Mouse (Mus musculus): ENCODE measurements around the gene Fam186b. TPM values are rescaled to one million over a fixed set of nuclear protein-coding genes. Genes with fewer than 3 reads are reported as not detected.
A peak's percentile ranks its signal among the peaks of the same experiment; 100 is the strongest.

The Fam186b gene
- polyA plus RNA-seq, 1 experiment from 2014 or later = 0.11 TPM

GRCm38 (mm10) chr15:99285189-99285535, 10.5 kb downstream of the Fam186b start:
- WGBS = 55% methylated on average over 8 of the region's 8 CpGs
- Histone ChIP-seq H3K9me3 (replicated peaks; ENCODE audit: control insufficient read depth, low read length) (no peaks in the 10 kb centered on the region), H3K4me2 (ENCODE audit: low read length) (no peak overlapping the region), H3K4me1 (ENCODE audit: control insufficient read depth, insufficient read depth, low read length) (no peaks in the 10 kb centered on the region), H3K36me3 (ENCODE audit: control insufficient read depth, insufficient read depth, low read length) (no peaks in the 10 kb centered on the region), H3K27ac (ENCODE audit: low read depth, low read length) (no peak overlapping the region), H3K9ac (ENCODE audit: low read length) (no peak overlapping the region), H3K4me3 (ENCODE audit: low read depth, low read length) (no peak overlapping the region), H3K27me3 (replicated peaks; ENCODE audit: control insufficient read depth, insufficient read depth, low read length) (no peaks in the 10 kb centered on the region)
- no peak for ATAC-seq
- DNase-seq (ENCODE audit: low spot score) = no peak

DNA sequence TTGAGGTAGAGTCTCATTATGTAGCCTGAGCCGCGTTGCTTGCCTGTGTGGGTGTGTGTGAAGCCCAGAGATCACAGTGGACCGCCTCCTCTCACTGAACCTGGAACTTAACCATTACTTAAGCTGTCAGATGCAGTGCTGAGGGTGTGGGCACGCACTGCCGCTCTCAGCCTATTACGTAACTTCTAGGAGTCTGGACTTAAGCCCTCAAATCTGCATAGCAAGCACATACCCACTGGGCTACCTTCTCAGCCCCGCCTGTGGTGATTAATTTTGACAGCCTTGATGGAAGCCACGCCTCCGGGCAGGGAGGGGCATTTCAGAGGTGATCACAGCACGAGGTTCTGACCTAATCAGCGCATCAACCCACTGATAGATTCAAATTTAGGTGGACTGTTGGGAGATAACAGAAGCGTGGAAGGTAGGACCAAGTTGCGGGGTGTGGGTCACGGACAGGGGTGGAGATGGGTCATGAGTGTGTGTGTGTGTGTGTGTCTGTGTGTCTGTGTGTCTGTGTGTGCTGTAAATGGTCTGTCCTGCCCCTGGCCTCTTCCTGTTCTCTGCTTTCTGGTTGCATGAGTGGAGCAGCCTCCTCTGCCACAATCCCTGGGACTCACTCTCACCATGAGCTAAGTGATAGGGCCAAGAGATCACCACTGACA, 11.0 kb downstream of the Fam186b start:
- Histone ChIP-seq H3K9ac (ENCODE audit: low read length) (no peak overlapping the region), H3K4me1 (ENCODE audit: control insufficient read depth, insufficient read depth, low read length) (no peaks in the 10 kb centered on the region), H3K4me3 (ENCODE audit: low read depth, low read length) (no peak overlapping the region), H3K9me3 (replicated peaks; ENCODE audit: control insufficient read depth, low read length) (no peaks in the 10 kb centered on the region), H3K27ac (ENCODE audit: low read depth, low read length) (no peak overlapping the region), H3K4me2 (ENCODE audit: low read length) (no peak overlapping the region), H3K27me3 (replicated peaks; ENCODE audit: control insufficient read depth, insufficient read depth, low read length) (no peaks in the 10 kb centered on the region), H3K36me3 (ENCODE audit: control insufficient read depth, insufficient read depth, low read length) (no peaks in the 10 kb centered on the region)
- ATAC-seq (no peak), DNase-seq (ENCODE audit: low spot score) (no peak)
- WGBS = 50% methylated on average over 14 of the region's 14 CpGs

- Histone ChIP-seq H3K9ac (ENCODE audit: low read length) (no peak overlapping the region), H3K27ac (ENCODE audit: low read depth, low read length) (no peak overlapping the region), H3K9me3 (replicated peaks; ENCODE audit: control insufficient read depth, low read length) (no peaks in the 10 kb centered on the region), H3K4me3 (ENCODE audit: low read depth, low read length) (no peak overlapping the region), H3K4me2 (ENCODE audit: low read length) (no peak overlapping the region), H3K4me1 (ENCODE audit: control insufficient read depth, insufficient read depth, low read length) (no peaks in the 10 kb centered on the region), H3K36me3 (ENCODE audit: control insufficient read depth, insufficient read depth, low read length) (no peaks in the 10 kb centered on the region), H3K27me3 (replicated peaks; ENCODE audit: control insufficient read depth, insufficient read depth, low read length) (no peaks in the 10 kb centered on the region)
- no peak for DNase-seq (ENCODE audit: low spot score)
- 66% methylated on average over 10 of the region's 10 CpGs for WGBS
- no peak for ATAC-seq
Measured at GRCm38 (mm10) chr15:99283456-99283855, 12.2 kb downstream of the Fam186b start.

DNA sequence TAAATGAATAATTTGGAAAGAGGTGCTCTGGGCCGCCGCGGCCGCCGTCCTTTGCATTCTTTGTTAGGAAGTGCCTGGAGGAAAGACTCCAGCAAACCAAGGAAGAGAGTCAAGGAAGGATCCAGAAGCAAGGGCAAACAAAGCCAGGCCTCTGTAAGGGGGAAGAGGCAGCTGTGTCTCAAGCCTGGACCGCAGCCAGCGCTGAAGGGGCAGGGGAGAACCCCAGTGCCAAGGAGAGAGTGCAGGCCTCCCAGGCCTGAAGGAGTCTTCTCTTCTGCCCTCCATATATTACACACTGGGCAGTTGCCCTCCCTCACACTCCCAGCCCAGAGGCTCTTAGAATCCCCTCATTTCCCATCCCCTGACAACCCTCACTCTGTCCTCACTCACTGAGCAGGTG, 17.4 kb downstream of the Fam186b start:
- Histone ChIP-seq H3K36me3 (ENCODE audit: control insufficient read depth, insufficient read depth, low read length) (no peaks in the 10 kb centered on the region), H3K27me3 (replicated peaks; ENCODE audit: control insufficient read depth, insufficient read depth, low read length) (no peaks in the 10 kb centered on the region), H3K4me3 (ENCODE audit: low read depth, low read length) (no peak overlapping the region), H3K9ac (ENCODE audit: low read length) (no peak overlapping the region), H3K27ac (ENCODE audit: low read depth, low read length) (no peak overlapping the region), H3K4me1 (ENCODE audit: control insufficient read depth, insufficient read depth, low read length) (no peaks in the 10 kb centered on the region), H3K9me3 (replicated peaks; ENCODE audit: control insufficient read depth, low read length) (no peaks in the 10 kb centered on the region), H3K4me2 (ENCODE audit: low read length) (no peak overlapping the region)
- no peak for ATAC-seq
- WGBS = 82% methylated on average over 7 of the region's 7 CpGs
- no peak for DNase-seq (ENCODE audit: low spot score)

GRCm38 (mm10) chr15:99276095-99276494, 19.6 kb downstream of the Fam186b start:
- H3K4me1 ChIP-seq (ENCODE audit: control insufficient read depth, insufficient read depth, low read length) = 0 out of 2 replicates have a peak, but pooled peaks cover 2% of the 10 kb centered on the region
- H3K4me2 ChIP-seq (ENCODE audit: low read length) = no peak overlapping the region
- H3K36me3 ChIP-seq (ENCODE audit: control insufficient read depth, insufficient read depth, low read length) = no peaks in the 10 kb centered on the region
- 88% methylated on average over 8 of the region's 8 CpGs for WGBS
- ATAC-seq = no peak
- H3K27ac ChIP-seq (ENCODE audit: low read depth, low read length) = no peak overlapping the region
- H3K27me3 ChIP-seq (replicated peaks; ENCODE audit: control insufficient read depth, insufficient read depth, low read length) = no peaks in the 10 kb centered on the region
- H3K4me3 ChIP-seq (ENCODE audit: low read depth, low read length) = no peak overlapping the region
- no peak overlapping the region for H3K9ac ChIP-seq (ENCODE audit: low read length)
- H3K9me3 ChIP-seq (replicated peaks; ENCODE audit: control insufficient read depth, low read length) = no peaks in the 10 kb centered on the region
- no peak for DNase-seq (ENCODE audit: low spot score)

DNA sequence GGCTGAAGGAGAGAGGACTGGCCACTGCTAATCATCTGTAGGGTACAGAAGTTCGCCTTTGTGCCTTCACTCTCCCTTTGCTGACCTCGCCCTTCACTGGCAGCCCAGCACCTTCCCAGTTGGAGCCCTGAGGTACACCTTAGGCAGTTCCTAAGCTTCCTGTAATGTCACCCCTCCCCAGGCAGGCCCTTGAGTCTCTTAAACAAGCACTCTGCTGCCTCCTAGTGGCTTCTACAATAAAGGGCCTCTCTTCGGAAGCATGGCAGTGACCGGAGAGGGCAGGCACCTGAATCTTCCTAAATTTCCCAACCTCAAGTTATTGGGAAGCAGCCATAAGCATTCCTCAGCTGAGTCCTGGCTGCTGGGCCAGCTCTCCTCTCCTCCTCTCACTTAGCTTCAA, 30.0 kb downstream of the Fam186b start:
- DNase-seq (ENCODE audit: low spot score) (peak; percentile 91), ATAC-seq (peak; percentile 42; the same call in 1 of the 2 replicates)
- Histone ChIP-seq H3K4me3 (ENCODE audit: low read depth, low read length) (no peak overlapping the region), H3K27ac (ENCODE audit: low read depth, low read length) (no peak overlapping the region), H3K4me1 (ENCODE audit: control insufficient read depth, insufficient read depth, low read length) (no peaks in the 10 kb centered on the region), H3K27me3 (replicated peaks; ENCODE audit: control insufficient read depth, insufficient read depth, low read length) (no peaks in the 10 kb centered on the region), H3K9me3 (replicated peaks; ENCODE audit: control insufficient read depth, low read length) (no peaks in the 10 kb centered on the region), H3K9ac (ENCODE audit: low read length) (no peak overlapping the region), H3K36me3 (ENCODE audit: control insufficient read depth, insufficient read depth, low read length) (no peaks in the 10 kb centered on the region), H3K4me2 (ENCODE audit: low read length) (no peak overlapping the region)
- WGBS = 21% methylated on average over 4 of the region's 4 CpGs

- Histone ChIP-seq H3K27ac (ENCODE audit: low read depth, low read length) (no peak overlapping the region), H3K4me2 (ENCODE audit: low read length) (no peak overlapping the region), H3K27me3 (replicated peaks; ENCODE audit: control insufficient read depth, insufficient read depth, low read length) (no peaks in the 10 kb centered on the region), H3K9me3 (replicated peaks; ENCODE audit: control insufficient read depth, low read length) (no peaks in the 10 kb centered on the region), H3K4me1 (ENCODE audit: control insufficient read depth, insufficient read depth, low read length) (no peaks in the 10 kb centered on the region), H3K36me3 (ENCODE audit: control insufficient read depth, insufficient read depth, low read length) (no peaks in the 10 kb centered on the region), H3K4me3 (ENCODE audit: low read depth, low read length) (no peak overlapping the region), H3K9ac (ENCODE audit: low read length) (no peak overlapping the region)
- ATAC-seq (no peak), DNase-seq (ENCODE audit: low spot score) (no peak)
- 71% methylated on average over 2 of the region's 2 CpGs for WGBS
Measured at GRCm38 (mm10) chr15:99264363-99264762, 31.3 kb downstream of the Fam186b start.

DNA sequence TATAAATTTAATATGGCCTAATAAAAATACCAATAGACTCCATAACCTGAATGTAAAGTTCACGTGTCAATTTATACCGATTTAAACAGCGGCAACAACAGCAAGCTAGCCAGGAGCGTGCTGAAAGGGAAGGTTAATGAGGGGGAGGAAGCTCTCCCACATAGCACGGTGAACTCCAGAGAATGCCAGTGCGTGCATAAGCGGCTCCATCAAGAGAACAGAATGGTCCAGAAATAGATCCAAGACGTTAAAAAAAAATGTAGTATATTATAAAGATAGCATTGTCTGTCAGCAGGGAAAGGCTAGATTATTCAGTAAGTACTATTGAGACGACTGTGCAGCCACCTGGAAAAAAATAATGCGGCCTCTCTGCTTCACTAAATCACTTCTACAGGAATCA, 33.0 kb downstream of the Fam186b start:
- Histone ChIP-seq H3K9me3 (replicated peaks; ENCODE audit: control insufficient read depth, low read length) (no peaks in the 10 kb centered on the region), H3K27me3 (replicated peaks; ENCODE audit: control insufficient read depth, insufficient read depth, low read length) (no peaks in the 10 kb centered on the region), H3K27ac (ENCODE audit: low read depth, low read length) (no peak overlapping the region), H3K4me3 (ENCODE audit: low read depth, low read length) (no peak overlapping the region), H3K4me1 (ENCODE audit: control insufficient read depth, insufficient read depth, low read length) (no peaks in the 10 kb centered on the region), H3K4me2 (ENCODE audit: low read length) (no peak overlapping the region), H3K9ac (ENCODE audit: low read length) (no peak overlapping the region), H3K36me3 (ENCODE audit: control insufficient read depth, insufficient read depth, low read length) (no peaks in the 10 kb centered on the region)
- WGBS = 36% methylated on average over 10 of the region's 10 CpGs
- DNase-seq (ENCODE audit: low spot score) (no peak), ATAC-seq (no peak)

- H3K4me1 ChIP-seq (ENCODE audit: control insufficient read depth, insufficient read depth, low read length) = no peaks in the 10 kb centered on the region
- DNase-seq (ENCODE audit: low spot score) (peak; percentile 68), ATAC-seq (0 out of 2 replicates have a peak, but pooled peaks have one; percentile 26)
- peak overlapping the region; percentile 39 for H3K4me2 ChIP-seq (ENCODE audit: low read length)
- no peaks in the 10 kb centered on the region for H3K27me3 ChIP-seq (replicated peaks; ENCODE audit: control insufficient read depth, insufficient read depth, low read length)
- WGBS = under 1% methylated on average over 8 of the region's 10 CpGs
- no peak overlapping the region for H3K4me3 ChIP-seq (ENCODE audit: low read depth, low read length)
- H3K27ac ChIP-seq (ENCODE audit: low read depth, low read length) = no peak overlapping the region
- no peaks in the 10 kb centered on the region for H3K9me3 ChIP-seq (replicated peaks; ENCODE audit: control insufficient read depth, low read length)
- H3K36me3 ChIP-seq (ENCODE audit: control insufficient read depth, insufficient read depth, low read length) = no peaks in the 10 kb centered on the region
- no peak overlapping the region for H3K9ac ChIP-seq (ENCODE audit: low read length)
Measured at GRCm38 (mm10) chr15:99259730-99260252, 35.9 kb downstream of the Fam186b start.

Data from forebrain, embryonic 14.5 days (tissue).